In genomic region chr14:104715651-104716050, GRCm38 (mm10) we compare ENCODE assay signal across 8 mouse cellular contexts.
A peak's percentile ranks its signal among the peaks of the same experiment; 100 is the strongest.
DNase-seq lines count a peak whose midpoint lies in the region.
"Not testable (repeated sequence)": the region's sequence is repeated elsewhere in the genome, so short reads cannot be mapped to it uniquely, and the experiment has no call there.

No protein-coding gene starts in this region.

- DNase-seq in adrenal gland, adult 2 months, result peak; percentile 83
- DNase-seq in frontal cortex, postnatal 25 days (ENCODE audit: low spot score in 2 of 2), result peak; percentile 87 to 97
- peak; percentile 84 to 96 for DNase-seq in heart, postnatal 36 days
- DNase-seq in layer of hippocampus, adult 9-11 months, result peak; percentile 64
- peak; percentile 91 to 93 for DNase-seq in left cerebral cortex, postnatal 36 days (ENCODE audit: low spot score in 2 of 2)
- DNase-seq in ovary, postnatal 14 days (ENCODE audit: low spot score), result peak; percentile 95
- DNase-seq in testis, postnatal 10 days (ENCODE audit: low spot score), result peak; percentile 75
- DNase-seq in urinary bladder, postnatal 25 days (ENCODE audit: low spot score), result peak; percentile 82

- intact Hi-C loops in heart, postnatal 36 days (cut with DNase I); left cerebral cortex, postnatal 36 days (cut with DNase I): not testable (repeated sequence)

Comparison
In these comparisons a context has a peak if more than half of its experiments do, and no peak if none do; other contexts are left out.
1. Peak in every context shown above with its lines: DNase-seq.